Mouse (Mus musculus) right cerebral cortex, adult 18-20 months (tissue): ENCODE results near the gene Grk2.

ENCODE experiments used
- DNase-seq: peaks from one replicate; pipeline ENCODE4 v3.0.0; 2022; ENCODE audit warnings: mixed read lengths

Grk2 gene

DNA sequence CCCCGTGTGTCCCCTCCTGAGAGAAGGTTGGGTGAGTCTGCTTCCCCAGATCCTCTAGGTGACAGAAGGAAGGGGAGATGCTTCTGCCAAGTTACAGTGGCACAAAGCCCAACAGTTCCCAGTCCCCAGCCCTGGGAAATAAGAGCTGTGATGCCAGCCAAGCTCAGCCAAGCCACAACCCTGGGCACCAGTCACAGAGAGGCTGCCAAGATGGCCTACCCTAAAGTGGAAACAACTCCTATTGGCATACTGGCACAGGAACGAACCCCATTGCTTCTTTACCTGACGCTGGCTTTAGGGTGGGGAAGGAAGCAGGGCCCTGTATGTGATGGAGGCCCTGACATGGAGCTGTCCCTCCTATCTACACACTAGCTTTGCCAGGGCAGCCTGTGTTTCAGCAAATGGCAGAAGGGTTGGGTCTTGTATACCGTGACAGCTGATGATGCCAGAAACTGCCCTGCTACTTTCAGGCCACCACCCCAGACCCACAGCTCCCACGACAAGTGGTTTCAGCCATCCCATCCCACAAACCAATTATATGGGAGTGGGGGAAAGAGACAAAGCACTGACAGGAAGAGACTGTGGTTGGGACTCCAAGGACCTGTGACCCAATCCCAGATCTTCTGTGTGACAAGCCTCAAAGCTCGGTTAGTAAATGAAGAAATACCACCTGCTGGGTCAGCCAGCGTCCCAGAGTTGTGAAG lies 2.9 kb downstream of the Grk2 start:
- DNase-seq = peak; percentile 40

- peak; percentile 56 for DNase-seq
Measured at GRCm38 (mm10) chr19:4301735-4302651, 4.0 kb downstream of the Grk2 start.

DNA sequence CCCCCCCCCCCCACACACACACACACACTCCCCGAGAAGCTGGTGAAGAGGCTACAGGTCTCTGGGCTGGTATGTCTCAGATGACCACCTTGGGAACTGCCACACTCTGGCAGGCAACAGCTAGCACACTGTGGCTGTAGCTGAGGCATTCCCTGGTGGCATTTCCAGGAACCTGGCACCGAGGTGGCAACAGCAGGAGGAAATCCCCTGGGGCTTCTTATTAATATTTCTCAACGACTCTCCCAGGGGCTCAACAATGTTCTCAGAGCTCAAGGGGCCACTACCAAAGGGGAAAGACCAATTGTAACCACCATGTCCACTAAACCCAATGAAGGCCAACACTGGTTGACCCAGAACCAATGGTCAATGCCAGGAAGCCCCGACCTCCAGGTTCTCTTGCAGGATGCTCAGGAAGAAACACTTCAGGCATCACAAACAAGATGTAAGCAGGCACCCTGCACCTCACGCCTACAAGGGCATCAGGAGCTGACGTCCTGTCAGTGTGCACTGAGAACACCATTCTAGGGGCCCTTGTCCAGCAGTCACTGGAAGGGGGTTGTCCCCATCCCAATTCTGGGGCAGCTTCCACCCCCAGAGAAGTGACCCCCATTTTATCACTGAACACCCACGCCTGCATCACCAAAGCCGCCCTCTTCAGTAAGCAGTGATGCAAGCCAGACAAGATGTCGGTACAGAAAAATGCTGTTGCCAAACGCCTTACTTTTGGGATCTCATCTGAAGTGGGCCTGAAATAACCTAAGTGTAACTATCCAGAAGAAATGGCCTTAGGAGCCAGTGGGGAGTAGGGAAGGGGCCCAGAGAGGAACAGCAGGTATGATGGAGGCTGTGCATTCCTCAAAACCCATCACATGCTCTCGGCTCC lies 4.9 kb downstream of the Grk2 start:
- peak; percentile 49 for DNase-seq

DNA sequence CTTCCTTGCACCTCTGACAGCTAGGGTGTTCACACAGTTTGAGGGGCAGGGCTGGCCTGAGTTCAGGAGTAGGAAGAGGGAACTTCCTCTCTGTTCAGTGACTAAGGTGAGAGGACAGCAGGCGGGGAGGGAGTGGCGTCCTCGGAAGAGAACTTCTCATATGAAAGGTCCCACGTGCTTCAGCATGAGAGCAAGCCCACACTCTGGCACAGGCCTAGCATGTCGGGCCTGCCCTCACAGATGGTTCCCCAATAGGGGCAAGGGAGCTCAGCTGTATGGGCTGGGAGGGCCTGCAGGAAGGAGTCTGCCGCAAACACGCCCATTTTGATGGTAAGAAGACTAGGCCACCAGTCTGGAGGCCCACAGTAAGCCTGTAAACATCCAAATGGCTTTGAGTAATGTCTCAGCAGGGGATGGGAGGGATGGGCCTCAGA lies 5.7 kb downstream of the Grk2 start:
- DNase-seq = peak; percentile 43

DNA sequence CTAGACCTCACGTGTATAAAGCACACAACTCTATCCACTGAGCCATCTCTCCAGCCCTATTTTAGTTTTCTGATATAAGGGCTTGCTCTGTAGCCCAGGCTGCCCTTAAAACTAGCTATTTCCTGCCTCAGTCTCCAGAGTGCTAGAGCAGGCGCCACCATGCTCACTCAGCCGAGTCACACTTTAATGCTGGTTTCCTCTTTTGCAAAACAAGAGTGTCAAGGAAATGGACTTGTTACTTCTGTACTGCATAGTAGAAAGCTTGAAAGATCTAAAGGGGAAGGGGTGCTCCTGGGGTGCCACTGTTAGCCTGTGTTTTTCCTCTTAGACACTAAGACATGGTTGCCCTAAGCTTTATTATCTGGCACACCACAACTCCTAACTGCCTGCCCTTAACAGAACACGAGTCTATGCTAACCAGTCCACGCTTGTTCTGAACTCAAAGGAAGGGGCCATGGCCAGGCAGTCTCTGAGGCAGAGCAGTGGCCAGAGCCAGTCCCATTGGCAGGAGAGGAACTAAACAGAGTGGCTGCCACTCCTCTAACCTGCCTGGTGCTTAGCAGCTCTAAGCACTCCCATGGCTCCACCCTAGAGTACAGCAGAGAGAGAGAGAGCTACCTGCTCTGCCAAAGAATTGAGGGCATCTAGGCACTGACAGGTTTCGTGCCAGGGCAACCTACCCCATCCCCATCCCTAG lies 6.3 kb downstream of the Grk2 start:
- DNase-seq = no peak

DNA sequence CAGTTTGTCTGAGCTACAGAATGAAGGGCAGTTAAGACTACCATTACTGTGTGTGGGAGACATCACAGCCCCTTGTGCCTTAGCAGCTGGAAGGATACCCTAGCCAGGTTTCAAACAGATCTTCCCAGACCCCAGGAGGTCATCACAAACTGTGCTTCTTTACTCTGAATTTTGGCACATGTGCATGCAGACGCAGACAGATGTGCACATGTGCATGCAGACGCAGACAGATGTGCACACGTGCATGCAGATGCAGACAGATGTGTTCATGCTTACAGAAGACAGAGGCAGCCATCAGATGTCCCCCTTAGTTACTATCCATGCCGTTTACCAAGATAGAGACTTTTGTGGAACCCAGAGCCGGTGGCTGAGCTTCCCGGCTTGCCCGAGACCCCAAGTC lies 6.9 kb downstream of the Grk2 start:
- DNase-seq = no peak

GRCm38 (mm10) chr19:4298322-4299121 lies 7.5 kb downstream of the Grk2 start:
- DNase-seq = no peak

- no peak for DNase-seq
Measured at GRCm38 (mm10) chr19:4297851-4298250, 8.2 kb downstream of the Grk2 start.

DNA sequence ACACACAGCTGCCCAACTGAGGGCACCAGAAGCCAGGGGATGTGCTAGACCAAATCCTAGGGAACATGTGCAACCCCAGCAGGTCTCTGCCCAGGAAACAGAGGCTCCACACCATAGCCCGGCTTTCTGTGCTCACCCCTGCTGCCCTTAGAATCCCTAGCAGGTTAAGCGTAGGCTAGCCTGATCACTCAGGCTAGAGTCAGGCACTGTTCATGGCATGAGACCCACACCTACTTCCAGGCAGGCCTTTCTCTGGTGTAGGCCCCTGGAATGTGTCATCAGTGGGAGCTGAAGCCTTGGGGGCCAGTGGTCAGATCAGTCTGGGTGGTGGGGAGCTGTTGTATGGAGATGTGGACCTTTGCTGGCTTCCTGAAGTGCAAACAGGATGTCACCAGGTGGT lies 9.4 kb downstream of the Grk2 start:
- no peak for DNase-seq

DNA sequence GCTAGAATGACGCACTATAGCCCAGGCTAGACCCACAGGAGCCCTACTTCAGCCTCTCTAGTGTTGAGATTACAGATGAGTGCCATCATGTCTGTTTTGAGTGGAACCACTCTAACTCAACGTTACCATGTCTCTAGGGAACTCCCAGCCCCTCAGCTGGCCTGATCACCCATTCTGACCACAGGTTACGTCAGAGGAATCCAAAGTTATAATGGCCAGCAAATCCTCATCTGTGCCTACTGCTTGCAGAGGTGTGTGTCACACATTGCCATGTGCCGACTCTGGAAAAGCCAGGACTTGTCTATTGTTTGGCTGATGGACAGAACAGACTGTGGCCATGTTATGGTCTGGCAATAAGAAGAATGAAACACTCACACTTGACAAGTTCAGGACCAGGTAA lies 10.6 kb downstream of the Grk2 start:
- no peak for DNase-seq

- DNase-seq = no peak
Measured at GRCm38 (mm10) chr19:4294381-4295097, 11.5 kb downstream of the Grk2 start.

GRCm38 (mm10) chr19:4291161-4291560 lies 14.9 kb downstream of the Grk2 start:
- DNase-seq = no peak

GRCm38 (mm10) chr19:4290749-4291148 lies 15.3 kb downstream of the Grk2 start:
- DNase-seq = no peak

- DNase-seq = no peak
Measured at GRCm38 (mm10) chr19:4283653-4284052, 22.4 kb downstream of the Grk2 start.

GRCm38 (mm10) chr19:4282898-4283553 lies 23.0 kb downstream of the Grk2 start, which contains the start of gene Ankrd13d:
TSS of gene Ankrd13d (minus strand) at chr19:4283137.
- DNase-seq = peak; percentile 93

- no peak for DNase-seq
Measured at GRCm38 (mm10) chr19:4280425-4280824, 25.6 kb downstream of the Grk2 start.

DNA sequence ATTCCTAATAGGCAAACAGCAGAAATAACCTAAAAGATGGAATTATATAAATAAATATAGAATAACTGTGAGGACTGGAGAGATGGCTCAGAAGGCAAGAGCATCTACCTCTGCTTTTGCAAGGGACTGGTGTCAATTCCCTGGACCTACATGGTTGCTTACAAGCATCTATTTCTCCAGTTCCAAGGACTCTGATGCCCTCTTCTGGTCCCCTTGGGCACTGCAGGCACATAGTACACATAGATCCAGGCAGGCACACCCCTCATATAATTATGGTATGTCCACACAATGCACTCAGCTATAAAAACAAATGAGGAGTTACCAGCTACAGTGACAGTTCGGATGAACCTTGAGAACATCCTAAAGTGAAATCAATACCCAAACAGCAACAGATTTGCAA lies 26.5 kb downstream of the Grk2 start:
- DNase-seq = no peak

- DNase-seq = no peak
Measured at GRCm38 (mm10) chr19:4270972-4271371, 35.0 kb downstream of the Grk2 start.

- DNase-seq = no peak
Measured at GRCm38 (mm10) chr19:4270187-4270586, 35.8 kb downstream of the Grk2 start.
